Mouse (Mus musculus) liver, embryonic 14.5 days (tissue): ENCODE measurements at regions not wholly inside any gene's neighbourhood (a gene's known extent, or its start where the extent isn't known, plus 50 kb on each side); places are given as distances from the start of the nearest gene placed in this dataset.

Experiments
- CTCF ChIP-seq: IDR thresholded peaks from 2 replicates; pipeline ENCODE4 v1.5.1; 2016; ENCODE audit warnings: antibody characterized with exemption, low read depth, control low read depth
- EP300 ChIP-seq: IDR thresholded peaks from 2 replicates; pipeline ENCODE4 v1.6.1; 2016; ENCODE audit warnings: antibody characterized with exemption, low read depth

GRCm38 (mm10) chr5:111848917-111849316, 115.2 kb downstream of the Gm26897 start:
- 0 out of 2 replicates have a peak, but pooled peaks have one; percentile 24 for TF ChIP-seq CTCF
- no peak for TF ChIP-seq EP300
